Mouse (Mus musculus): ENCODE data around the gene Clnk. TPM values are rescaled to one million over a fixed set of nuclear protein-coding genes. Genes with fewer than 3 reads are reported as not detected.

Gene Clnk
- polyA plus RNA-seq, 1 experiment from 2014 or later, result 0.05 TPM

DNA sequence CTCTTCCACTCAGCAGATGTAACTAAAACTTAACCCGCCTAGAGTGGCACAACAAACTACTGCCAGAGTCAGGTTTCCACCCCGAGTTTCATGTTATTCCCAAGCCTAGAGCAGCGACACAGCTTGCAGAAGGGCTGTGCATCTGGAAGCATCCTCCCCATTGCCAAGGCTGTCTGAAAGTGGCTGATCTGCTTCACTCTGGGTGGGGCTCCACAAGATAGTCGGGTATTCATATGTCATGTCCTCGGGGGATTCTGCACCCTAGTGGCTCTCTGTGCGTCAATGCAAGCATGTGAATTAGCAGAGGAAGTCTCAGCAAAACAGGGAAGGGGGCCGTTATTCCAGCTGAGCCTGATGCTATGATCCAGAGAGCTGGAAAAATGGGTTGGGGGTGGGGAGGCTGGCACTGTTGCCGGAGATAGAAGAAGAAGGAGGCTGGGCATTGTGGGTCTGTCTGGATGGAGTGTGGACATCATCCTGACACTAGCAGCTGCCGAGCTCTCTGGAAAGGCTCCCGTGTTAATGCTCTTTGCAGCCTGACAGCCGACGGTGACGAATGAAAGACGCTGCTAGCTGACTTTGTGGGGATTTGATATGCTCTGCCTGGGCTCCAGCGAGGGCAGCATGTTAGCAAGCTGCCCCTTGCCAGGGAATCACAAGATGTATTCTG is 88.6 kb downstream of the Clnk start:
- no peak overlapping the region for H3K4me3 ChIP-seq (ENCODE audit: low read depth, low read length)
- H3K36me3 ChIP-seq (ENCODE audit: control insufficient read depth, insufficient read depth), result no peaks in the 10 kb centered on the region
- H3K4me2 ChIP-seq (ENCODE audit: low read depth, low read length), result no peak overlapping the region
- no peak overlapping the region for H3K9ac ChIP-seq (ENCODE audit: low read depth, low read length)
- ATAC-seq (ENCODE audit: low read depth), result no peak
- WGBS (ENCODE audit: insufficient replicate concordance), result 37% methylated on average over 15 of the region's 15 CpGs
- H3K9me3 ChIP-seq (replicated peaks; ENCODE audit: control insufficient read depth, low read length), result no peaks in the 10 kb centered on the region
- no peaks in the 10 kb centered on the region for H3K4me1 ChIP-seq (ENCODE audit: control insufficient read depth, low read depth, low read length)
- H3K27me3 ChIP-seq (ENCODE audit: control insufficient read depth, insufficient read depth, low read depth, low read length), result no peaks in the 10 kb centered on the region
- no peak overlapping the region for H3K27ac ChIP-seq (ENCODE audit: low read length)

DNA sequence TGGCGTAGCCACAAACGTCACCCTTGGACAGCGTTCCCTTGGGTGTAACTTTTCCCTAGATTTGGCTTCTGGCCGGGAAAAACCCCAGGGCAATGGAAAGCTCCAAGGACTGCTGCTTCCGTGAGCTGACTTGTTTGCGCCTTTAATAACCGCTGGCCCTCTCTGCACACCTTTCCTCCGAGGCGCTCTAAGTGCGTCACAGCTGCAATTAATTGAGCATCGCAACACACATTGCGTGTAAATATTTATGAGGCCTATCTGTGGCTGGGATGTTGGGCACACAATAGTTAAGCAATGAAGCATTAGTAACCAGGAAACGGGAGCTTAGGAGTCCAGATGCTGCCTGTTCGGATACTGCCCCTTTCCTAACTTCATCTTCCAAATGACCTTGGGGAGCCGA is 90.5 kb downstream of the Clnk start:
- H3K27me3 ChIP-seq (ENCODE audit: control insufficient read depth, insufficient read depth, low read depth, low read length), result no peaks in the 10 kb centered on the region
- H3K4me1 ChIP-seq (ENCODE audit: control insufficient read depth, low read depth, low read length), result no peaks in the 10 kb centered on the region
- H3K9me3 ChIP-seq (replicated peaks; ENCODE audit: control insufficient read depth, low read length), result no peaks in the 10 kb centered on the region
- H3K4me3 ChIP-seq (ENCODE audit: low read depth, low read length), result no peak overlapping the region
- H3K4me2 ChIP-seq (ENCODE audit: low read depth, low read length), result no peak overlapping the region
- H3K36me3 ChIP-seq (ENCODE audit: control insufficient read depth, insufficient read depth), result no peaks in the 10 kb centered on the region
- H3K27ac ChIP-seq (ENCODE audit: low read length), result no peak overlapping the region
- WGBS (ENCODE audit: insufficient replicate concordance), result 79% methylated on average over 15 of the region's 15 CpGs
- no peak for ATAC-seq (ENCODE audit: low read depth)
- H3K9ac ChIP-seq (ENCODE audit: low read depth, low read length), result no peak overlapping the region

DNA sequence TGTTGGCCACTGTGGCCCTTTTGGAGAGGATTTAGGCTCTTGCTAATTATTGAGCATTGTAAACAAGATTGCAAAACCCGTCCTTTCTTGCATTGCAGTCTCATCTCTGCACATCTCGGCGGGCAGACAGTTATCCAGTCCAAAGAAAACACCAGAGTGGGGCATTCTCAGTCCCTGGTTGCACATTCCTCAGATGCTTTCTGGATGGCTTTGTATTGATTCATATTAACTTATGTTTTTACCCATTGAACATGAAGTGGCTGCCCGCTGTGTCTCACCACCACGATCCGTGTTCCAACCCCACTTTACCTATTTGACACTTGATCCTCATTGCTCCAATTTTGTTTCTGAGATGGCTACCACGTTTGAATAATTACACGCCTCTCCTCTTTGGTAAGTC is 90.9 kb downstream of the Clnk start:
- Histone ChIP-seq H3K9me3 (replicated peaks; ENCODE audit: control insufficient read depth, low read length) (no peaks in the 10 kb centered on the region), H3K4me1 (ENCODE audit: control insufficient read depth, low read depth, low read length) (no peaks in the 10 kb centered on the region), H3K27ac (ENCODE audit: low read length) (no peak overlapping the region), H3K27me3 (ENCODE audit: control insufficient read depth, insufficient read depth, low read depth, low read length) (no peaks in the 10 kb centered on the region), H3K36me3 (ENCODE audit: control insufficient read depth, insufficient read depth) (no peaks in the 10 kb centered on the region), H3K9ac (ENCODE audit: low read depth, low read length) (no peak overlapping the region), H3K4me3 (ENCODE audit: low read depth, low read length) (no peak overlapping the region), H3K4me2 (ENCODE audit: low read depth, low read length) (no peak overlapping the region)
- 65% methylated on average over 8 of the region's 8 CpGs for WGBS (ENCODE audit: insufficient replicate concordance)
- no peak for ATAC-seq (ENCODE audit: low read depth)

DNA sequence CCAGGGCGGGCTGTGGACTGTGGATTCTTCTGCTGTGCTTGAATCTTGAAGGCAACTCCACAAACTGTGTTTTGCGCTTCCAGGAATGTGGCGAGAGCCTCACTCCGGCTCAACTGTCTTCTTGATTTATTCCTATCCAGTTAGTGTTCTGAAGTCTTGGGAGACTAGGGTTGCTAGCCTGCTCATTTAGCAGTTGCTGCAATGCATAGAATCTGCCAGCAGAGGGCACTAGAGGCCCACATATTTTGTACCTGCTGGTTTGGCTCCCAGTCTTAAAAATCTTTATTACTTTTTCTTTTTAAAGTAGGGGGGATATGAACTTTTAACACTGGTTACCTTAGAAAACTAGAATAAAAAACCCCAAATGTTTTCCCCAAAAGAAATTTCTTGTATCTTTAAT is 94.8 kb downstream of the Clnk start:
- no peaks in the 10 kb centered on the region for H3K27me3 ChIP-seq (ENCODE audit: control insufficient read depth, insufficient read depth, low read depth, low read length)
- H3K27ac ChIP-seq (ENCODE audit: low read length), result no peak overlapping the region
- no peak for ATAC-seq (ENCODE audit: low read depth)
- H3K36me3 ChIP-seq (ENCODE audit: control insufficient read depth, insufficient read depth), result no peaks in the 10 kb centered on the region
- H3K4me3 ChIP-seq (ENCODE audit: low read depth, low read length), result no peak overlapping the region
- no peaks in the 10 kb centered on the region for H3K9me3 ChIP-seq (replicated peaks; ENCODE audit: control insufficient read depth, low read length)
- H3K9ac ChIP-seq (ENCODE audit: low read depth, low read length), result no peak overlapping the region
- H3K4me2 ChIP-seq (ENCODE audit: low read depth, low read length), result no peak overlapping the region
- WGBS (ENCODE audit: insufficient replicate concordance), result 20% methylated on average over 4 of the region's 4 CpGs
- no peaks in the 10 kb centered on the region for H3K4me1 ChIP-seq (ENCODE audit: control insufficient read depth, low read depth, low read length)

DNA sequence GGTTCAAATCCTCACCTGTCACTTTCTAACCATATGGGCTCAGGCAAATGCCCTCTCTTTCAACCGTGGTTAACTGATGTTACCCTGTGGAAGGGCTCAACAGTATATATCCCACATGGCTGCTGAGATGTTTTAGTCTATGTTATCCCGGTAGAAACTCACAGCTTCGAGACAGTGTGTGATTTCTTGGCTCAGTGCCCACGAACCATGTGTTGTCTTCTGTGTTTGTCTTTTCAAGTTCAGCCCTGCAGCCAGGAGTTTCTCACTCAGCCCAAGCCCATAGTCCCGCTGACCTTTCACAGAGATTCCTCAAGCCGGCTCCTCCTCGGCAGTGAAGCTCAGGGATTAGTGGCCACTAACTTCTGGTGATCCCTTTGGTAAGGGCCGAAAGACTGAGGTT is 96.0 kb downstream of the Clnk start:
- H3K4me2 ChIP-seq (ENCODE audit: low read depth, low read length), result no peak overlapping the region
- H3K4me3 ChIP-seq (ENCODE audit: low read depth, low read length), result no peak overlapping the region
- H3K4me1 ChIP-seq (ENCODE audit: control insufficient read depth, low read depth, low read length), result no peaks in the 10 kb centered on the region
- no peak overlapping the region for H3K27ac ChIP-seq (ENCODE audit: low read length)
- H3K27me3 ChIP-seq (ENCODE audit: control insufficient read depth, insufficient read depth, low read depth, low read length), result no peaks in the 10 kb centered on the region
- no peak overlapping the region for H3K9ac ChIP-seq (ENCODE audit: low read depth, low read length)
- 56% methylated on average over 8 of the region's 8 CpGs for WGBS (ENCODE audit: insufficient replicate concordance)
- no peaks in the 10 kb centered on the region for H3K36me3 ChIP-seq (ENCODE audit: control insufficient read depth, insufficient read depth)
- H3K9me3 ChIP-seq (replicated peaks; ENCODE audit: control insufficient read depth, low read length), result no peaks in the 10 kb centered on the region
- ATAC-seq (ENCODE audit: low read depth), result no peak

DNA sequence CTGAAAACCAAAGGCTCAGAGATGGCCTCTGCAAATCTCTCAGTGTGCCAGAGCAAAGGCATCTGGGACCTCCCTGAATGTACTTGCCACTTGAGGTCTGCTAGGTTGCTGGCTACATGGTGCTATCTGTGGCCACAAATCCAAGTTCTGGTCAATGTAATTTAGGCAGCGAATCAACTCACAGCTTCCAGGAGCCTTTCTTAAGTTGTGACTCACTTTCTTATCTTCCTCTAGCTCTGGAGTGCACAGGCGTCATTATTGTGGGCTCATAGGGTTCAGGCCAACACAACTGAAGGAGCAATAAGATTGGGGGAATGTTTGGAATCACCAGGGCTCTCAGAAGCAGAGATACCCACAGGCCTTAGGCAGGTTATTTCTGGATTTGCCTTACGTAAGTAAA is 96.6 kb downstream of the Clnk start:
- H3K36me3 ChIP-seq (ENCODE audit: control insufficient read depth, insufficient read depth), result no peaks in the 10 kb centered on the region
- H3K4me3 ChIP-seq (ENCODE audit: low read depth, low read length), result no peak overlapping the region
- H3K9ac ChIP-seq (ENCODE audit: low read depth, low read length), result no peak overlapping the region
- no peak overlapping the region for H3K27ac ChIP-seq (ENCODE audit: low read length)
- H3K4me2 ChIP-seq (ENCODE audit: low read depth, low read length), result no peak overlapping the region
- no peak for ATAC-seq (ENCODE audit: low read depth)
- H3K4me1 ChIP-seq (ENCODE audit: control insufficient read depth, low read depth, low read length), result no peaks in the 10 kb centered on the region
- 53% methylated on average over 3 of the region's 3 CpGs for WGBS (ENCODE audit: insufficient replicate concordance)
- no peaks in the 10 kb centered on the region for H3K27me3 ChIP-seq (ENCODE audit: control insufficient read depth, insufficient read depth, low read depth, low read length)
- no peaks in the 10 kb centered on the region for H3K9me3 ChIP-seq (replicated peaks; ENCODE audit: control insufficient read depth, low read length)

DNA sequence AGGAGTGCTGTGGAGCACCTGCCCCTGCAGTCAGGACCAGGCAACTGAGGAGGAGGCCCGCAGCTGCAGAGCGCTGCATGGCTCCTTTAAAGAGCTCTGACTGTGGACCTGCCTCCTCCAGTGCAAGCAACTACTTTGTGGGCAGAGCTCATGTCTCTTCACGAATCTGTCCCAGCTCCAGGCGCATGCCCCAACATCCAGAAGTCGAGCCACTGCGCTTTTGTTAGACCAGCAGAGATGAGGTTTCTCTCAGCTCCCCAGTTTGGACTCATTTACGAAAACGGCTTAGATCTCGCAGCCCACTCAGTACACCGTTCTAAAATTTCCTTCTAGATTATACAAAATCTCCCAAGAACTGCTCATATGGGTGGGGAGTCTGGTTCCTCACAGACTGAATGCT is 101.1 kb downstream of the Clnk start:
- Histone ChIP-seq H3K36me3 (ENCODE audit: control insufficient read depth, insufficient read depth) (no peaks in the 10 kb centered on the region), H3K9ac (ENCODE audit: low read depth, low read length) (no peak overlapping the region), H3K27ac (ENCODE audit: low read length) (no peak overlapping the region), H3K4me3 (ENCODE audit: low read depth, low read length) (no peak overlapping the region), H3K4me1 (ENCODE audit: control insufficient read depth, low read depth, low read length) (no peaks in the 10 kb centered on the region), H3K27me3 (ENCODE audit: control insufficient read depth, insufficient read depth, low read depth, low read length) (no peaks in the 10 kb centered on the region), H3K4me2 (ENCODE audit: low read depth, low read length) (no peak overlapping the region), H3K9me3 (replicated peaks; ENCODE audit: control insufficient read depth, low read length) (no peaks in the 10 kb centered on the region)
- WGBS (ENCODE audit: insufficient replicate concordance), result 63% methylated on average over 10 of the region's 10 CpGs
- no peak for ATAC-seq (ENCODE audit: low read depth)

DNA sequence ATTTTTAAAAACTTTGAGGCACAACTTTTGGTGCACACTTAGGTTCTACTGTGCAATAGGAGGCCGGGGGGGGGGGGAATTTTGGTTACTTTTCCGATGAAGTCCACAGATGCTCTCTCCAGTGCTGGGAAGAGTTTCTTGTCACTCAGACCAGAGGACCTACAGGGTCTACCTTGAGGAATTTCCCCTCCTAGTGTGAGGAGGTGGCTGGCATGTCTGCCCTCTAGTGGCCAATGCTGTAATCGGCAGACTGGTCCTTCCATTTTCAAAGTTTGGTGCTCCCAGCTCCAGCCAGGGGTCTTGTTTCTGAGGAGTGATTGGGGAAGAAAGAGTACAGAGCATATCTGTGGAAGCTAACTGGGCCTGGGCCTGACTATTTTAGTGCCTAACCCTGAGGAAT is 121.7 kb downstream of the Clnk start:
- Histone ChIP-seq H3K9ac (ENCODE audit: low read depth, low read length) (no peak overlapping the region), H3K9me3 (replicated peaks; ENCODE audit: control insufficient read depth, low read length) (no peaks in the 10 kb centered on the region), H3K4me3 (ENCODE audit: low read depth, low read length) (no peak overlapping the region), H3K4me2 (ENCODE audit: low read depth, low read length) (no peak overlapping the region), H3K27me3 (ENCODE audit: control insufficient read depth, insufficient read depth, low read depth, low read length) (no peaks in the 10 kb centered on the region), H3K4me1 (ENCODE audit: control insufficient read depth, low read depth, low read length) (no peaks in the 10 kb centered on the region), H3K36me3 (ENCODE audit: control insufficient read depth, insufficient read depth) (no peaks in the 10 kb centered on the region), H3K27ac (ENCODE audit: low read length) (no peak overlapping the region)
- WGBS (ENCODE audit: insufficient replicate concordance), result 13% methylated on average over 3 of the region's 3 CpGs
- ATAC-seq (ENCODE audit: low read depth), result no peak

DNA sequence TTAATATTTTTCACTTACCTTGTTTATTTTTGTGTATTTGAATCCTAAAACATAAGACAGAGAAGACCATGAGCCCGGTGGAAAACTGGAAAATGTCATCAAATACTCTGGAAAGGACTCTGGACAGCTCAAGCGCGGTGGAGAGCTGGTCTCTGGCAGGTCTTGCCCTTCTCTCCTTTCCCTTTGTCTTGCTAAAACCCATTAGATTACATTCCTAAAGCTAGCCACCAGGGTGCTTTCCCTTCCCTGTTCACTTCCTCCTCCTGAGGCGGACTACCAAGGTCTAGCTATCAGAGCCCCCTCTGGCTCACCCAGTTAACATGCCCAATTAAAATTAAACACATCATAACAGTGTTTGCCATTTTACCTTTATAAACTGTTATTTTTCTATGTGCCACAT is 123.9 kb downstream of the Clnk start:
- Histone ChIP-seq H3K4me2 (ENCODE audit: low read depth, low read length) (no peak overlapping the region), H3K27me3 (ENCODE audit: control insufficient read depth, insufficient read depth, low read depth, low read length) (no peaks in the 10 kb centered on the region), H3K4me3 (ENCODE audit: low read depth, low read length) (no peak overlapping the region), H3K9me3 (replicated peaks; ENCODE audit: control insufficient read depth, low read length) (no peaks in the 10 kb centered on the region), H3K27ac (ENCODE audit: low read length) (no peak overlapping the region), H3K9ac (ENCODE audit: low read depth, low read length) (no peak overlapping the region), H3K36me3 (ENCODE audit: control insufficient read depth, insufficient read depth) (no peaks in the 10 kb centered on the region), H3K4me1 (ENCODE audit: control insufficient read depth, low read depth, low read length) (no peaks in the 10 kb centered on the region)
- 26% methylated on average over 4 of the region's 4 CpGs for WGBS (ENCODE audit: insufficient replicate concordance)
- no peak for ATAC-seq (ENCODE audit: low read depth)
